Mouse (Mus musculus) embryo, embryonic 10.5 days (tissue): ENCODE data around the gene Stra6.

Experiments used
- DNase-seq: peaks from one replicate; pipeline ENCODE4 v3.0.0-alpha.2; 2015; ENCODE audit warnings: low spot score

Stra6 gene

GRCm38 (mm10) chr9:58174818-58175251, 111.2 kb downstream of the Stra6 start:
- peak; percentile 61 for DNase-seq

- DNase-seq: peak; percentile 38
Observed at GRCm38 (mm10) chr9:58175745-58176487, 112.3 kb downstream of the Stra6 start.

DNA sequence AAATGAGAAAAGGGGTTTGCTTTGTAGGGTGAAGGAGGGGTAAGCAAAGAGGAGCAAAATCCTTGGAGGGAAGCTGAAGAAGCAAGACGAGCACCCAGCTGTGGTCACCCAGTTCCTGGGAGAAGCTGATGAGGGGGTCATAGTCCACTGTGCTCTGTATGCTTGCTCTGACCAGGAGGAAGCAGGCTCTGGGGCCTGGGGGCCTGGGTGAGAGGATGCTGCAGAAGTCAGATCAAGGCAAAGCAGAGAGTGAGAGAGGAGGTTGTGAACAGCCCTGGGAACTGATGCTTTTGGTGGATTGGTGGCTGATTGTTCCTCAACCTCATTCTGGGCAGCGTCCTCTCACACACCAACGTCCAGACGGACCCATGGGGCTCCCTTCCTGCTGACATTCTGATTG, 113.6 kb downstream of the Stra6 start:
- no peak for DNase-seq

DNA sequence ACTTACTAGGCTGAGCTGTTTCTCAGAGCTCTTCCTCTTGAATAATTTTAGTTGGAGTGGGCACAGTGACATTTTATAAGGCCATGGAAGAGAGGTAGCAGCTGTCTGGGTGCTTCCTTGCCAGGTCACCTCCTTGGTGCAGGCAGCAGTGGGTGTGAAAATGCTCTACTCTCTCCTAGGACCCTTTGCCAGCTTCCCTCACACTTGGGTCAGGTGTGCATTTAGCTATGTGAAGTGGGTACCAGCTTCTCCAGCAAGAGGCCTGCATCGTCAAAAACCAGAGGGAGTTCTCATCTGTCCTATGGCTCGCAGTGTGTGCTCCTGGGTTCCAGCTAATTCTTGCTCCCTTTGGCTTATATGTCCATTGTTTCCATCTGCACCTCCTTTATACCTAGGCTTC, 115.8 kb downstream of the Stra6 start:
- no peak for DNase-seq

- no peak for DNase-seq
Observed at GRCm38 (mm10) chr9:58184456-58184855, 120.9 kb downstream of the Stra6 start.

DNA sequence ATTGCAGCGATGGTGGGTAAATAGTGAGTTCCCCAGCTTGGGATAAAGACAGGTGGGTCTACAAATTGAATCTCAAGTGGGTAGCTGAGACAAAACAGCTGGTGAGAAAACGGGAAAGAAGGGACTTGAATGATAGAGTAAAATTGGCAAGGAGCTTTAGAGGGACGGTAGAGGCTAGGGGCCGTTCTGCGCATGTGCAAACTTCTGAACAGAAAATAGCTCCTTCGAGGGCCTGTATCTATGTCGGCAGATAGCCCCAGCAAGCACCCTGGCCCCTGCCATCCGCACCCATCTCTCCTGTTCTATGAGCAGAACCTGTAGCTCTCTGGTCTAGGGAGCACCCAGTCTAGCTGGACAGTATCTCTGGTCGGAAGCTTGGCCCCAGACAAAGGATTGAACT, 130.6 kb downstream of the Stra6 start:
- no peak for DNase-seq

DNA sequence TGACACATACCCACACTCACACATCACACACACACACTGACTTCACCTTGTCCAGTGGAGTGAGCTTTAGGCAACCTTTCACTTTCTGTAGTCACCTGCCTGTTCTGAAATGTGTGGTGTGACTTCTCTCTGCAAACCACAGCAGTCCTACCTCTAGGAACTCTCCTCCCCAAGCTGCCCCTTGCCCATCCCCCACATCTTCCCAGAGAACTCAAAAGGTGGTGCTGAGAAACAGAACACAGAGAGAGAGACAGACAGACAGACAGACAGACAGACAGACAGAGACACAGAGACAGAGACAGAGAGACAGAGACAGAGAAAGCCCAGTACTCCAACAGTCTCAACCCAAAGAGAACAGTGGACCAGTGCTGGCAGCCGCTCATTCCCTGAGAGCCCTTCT, 132.1 kb downstream of the Stra6 start:
- no peak for DNase-seq

GRCm38 (mm10) chr9:58196141-58196540, 132.6 kb downstream of the Stra6 start:
- DNase-seq: peak; percentile 40

GRCm38 (mm10) chr9:58196610-58197567, 133.3 kb downstream of the Stra6 start:
- DNase-seq: peak; percentile 21

DNA sequence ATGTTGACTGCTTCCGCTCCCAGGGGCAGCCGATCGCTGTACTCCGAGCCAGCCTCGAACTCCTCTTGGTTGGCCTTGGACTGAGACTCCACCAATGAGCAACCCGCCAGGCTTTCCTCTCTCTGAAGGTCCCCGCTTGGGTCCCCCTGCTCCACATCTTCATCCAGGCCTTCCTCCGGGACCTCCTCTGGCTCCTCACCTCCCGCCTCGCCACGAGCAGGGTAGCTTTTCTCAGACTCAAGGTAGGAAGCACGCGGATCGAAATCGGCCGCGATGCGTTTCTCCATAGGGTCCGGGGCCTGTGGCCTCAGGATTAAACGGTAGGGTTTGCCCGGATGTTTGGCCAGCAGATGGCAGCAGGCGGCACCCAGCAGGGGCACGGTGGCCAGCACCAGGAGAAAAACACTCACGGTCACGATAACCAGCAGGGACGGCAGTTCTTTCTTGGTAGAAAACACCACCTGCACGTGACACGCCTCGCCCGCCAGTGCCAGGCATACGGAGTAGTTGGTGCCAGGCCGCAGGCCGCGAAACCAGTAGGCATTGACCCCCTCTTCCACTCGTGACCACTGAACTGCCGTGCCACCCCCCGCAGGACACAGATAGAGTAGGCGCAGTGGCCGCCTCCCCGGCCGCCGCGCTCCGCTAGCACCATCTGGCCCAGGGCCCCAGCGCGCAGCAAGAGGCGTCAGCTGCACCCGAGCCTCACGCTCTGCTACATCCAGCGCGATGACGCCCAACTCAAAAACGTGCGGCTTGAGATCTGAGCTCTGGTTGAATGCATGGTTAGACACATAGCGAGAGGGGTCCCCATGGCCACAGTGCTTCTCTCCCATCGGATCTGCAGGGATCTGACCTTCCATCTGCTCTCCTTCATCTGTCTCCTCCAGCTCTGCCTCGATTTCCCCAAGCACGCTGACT, 134.5 kb downstream of the Stra6 start:
- DNase-seq: peak; percentile 66

- DNase-seq: peak; percentile 6
Observed at GRCm38 (mm10) chr9:58198801-58199371, 135.3 kb downstream of the Stra6 start.

- DNase-seq: peak; percentile 40
Observed at GRCm38 (mm10) chr9:58199381-58200269, 136.0 kb downstream of the Stra6 start.

GRCm38 (mm10) chr9:58200270-58201090, 136.9 kb downstream of the Stra6 start:
- peak; percentile 22 for DNase-seq

- DNase-seq: peak; percentile 14
Observed at GRCm38 (mm10) chr9:58201091-58201842, 137.7 kb downstream of the Stra6 start.

- peak; percentile 49 for DNase-seq
Observed at GRCm38 (mm10) chr9:58201861-58202549, 138.4 kb downstream of the Stra6 start.

DNA sequence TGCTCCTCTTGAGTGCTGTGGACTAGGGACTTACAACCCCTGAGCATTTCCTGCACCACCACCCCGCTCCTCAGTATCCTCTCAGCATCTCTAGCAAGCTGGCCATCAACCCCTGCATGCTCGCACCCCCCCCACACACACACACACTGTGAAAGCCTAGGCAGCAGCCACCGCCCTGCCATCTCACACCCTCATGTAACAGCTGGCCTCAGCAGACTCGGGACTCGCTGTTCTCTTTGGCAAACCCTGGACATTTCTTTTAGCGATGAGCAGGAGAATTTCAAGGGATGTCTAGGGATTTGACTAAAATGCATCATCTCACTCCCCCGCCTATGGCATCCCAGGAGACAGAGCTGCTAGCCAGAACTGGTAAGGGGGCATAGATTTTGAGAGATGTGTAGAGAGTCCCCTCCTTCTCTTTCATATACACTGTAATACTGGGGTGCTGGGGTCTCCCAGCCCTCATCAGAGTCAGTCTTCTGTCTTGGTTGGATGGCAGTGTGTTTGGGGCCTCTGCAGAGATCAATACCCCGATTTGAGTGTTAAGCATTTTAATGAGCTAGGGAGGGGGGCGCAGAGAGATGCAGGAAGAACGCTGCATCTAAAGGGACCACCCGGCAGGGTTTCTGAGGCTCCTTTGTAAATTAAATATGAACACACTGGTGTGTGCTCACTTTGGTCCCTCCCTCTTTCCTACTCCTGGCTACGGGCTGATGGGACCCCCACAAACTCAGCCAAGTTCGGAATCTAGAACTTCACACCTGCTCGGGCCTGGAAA, 139.3 kb downstream of the Stra6 start:
- DNase-seq: peak; percentile 21
